21 mouse cellular contexts compared by ENCODE assay signal in genomic region chr16:49378917-49379473, GRCm38 (mm10).
DNase-seq lines count a peak whose midpoint lies in the region; ATAC-seq and TF ChIP-seq lines count a peak whose summit lies in the region.
"Had no signal": no experiment of that assay in that cellular context is flagged by ENCODE, and none has a peak within 500 bp of the region (broad histone marks: within the 10 kb centered on the region; RNA-seq: fewer than 3 reads in every experiment).

No protein-coding gene starts in this region.

- no peak overlapping the region for H3K27ac ChIP-seq in midbrain, embryonic 13.5 days
- H3K27ac ChIP-seq in midbrain, embryonic 16.5 days (ENCODE audit: low read length): no peak overlapping the region
- H3K27ac ChIP-seq in forebrain, embryonic 16.5 days (ENCODE audit: low read length): no peak overlapping the region
- no peak overlapping the region for H3K27ac ChIP-seq in heart, embryonic 12.5 days (ENCODE audit: poor library complexity, severe bottlenecking)
- H3K27ac ChIP-seq: embryonic facial prominence, embryonic 13.5 days; gastrocnemius, adult 2 months; heart, embryonic 13.5 days; hindbrain, embryonic 12.5 days had no signal

- TF ChIP-seq CTCF in brain, embryonic 14.5 days (IDR thresholded peaks at IDR 0.05; ENCODE audit: borderline replicate concordance, extremely low read depth, insufficient read depth, insufficient read length): no peak

- DNase-seq in brain, adult 2 months (ENCODE audit: low read depth, low spot score): peak; percentile 19
- peak; percentile 72 for DNase-seq in brain, embryonic 14.5 days (ENCODE audit: low read depth)
- no peak for DNase-seq in urinary bladder, adult 18-20 months (ENCODE audit: low spot score in 2 of 2)
- DNase-seq: adrenal gland, adult 2 months; adrenal gland, postnatal 36 days; cerebellum, adult 18-20 months; cerebellum, adult 9-11 months; cerebellum, postnatal 36 days; gastrocnemius, adult 2 months; gastrocnemius, postnatal 25 days; heart, postnatal 4 days had no signal

- no peak overlapping the region for H3K4me2 ChIP-seq in midbrain, embryonic 13.5 days (replicated peaks)
- H3K4me2 ChIP-seq in midbrain, embryonic 16.5 days (ENCODE audit: low read length): no peak overlapping the region
- no peak overlapping the region for H3K4me2 ChIP-seq in forebrain, embryonic 16.5 days (ENCODE audit: low read length)
- H3K4me2 ChIP-seq in heart, embryonic 12.5 days: no peak overlapping the region
- H3K4me2 ChIP-seq: embryonic facial prominence, embryonic 13.5 days; heart, embryonic 13.5 days; hindbrain, embryonic 12.5 days had no signal

- ATAC-seq in midbrain, embryonic 13.5 days: peak; percentile 48; the same call in 1 of the 2 replicates
- no peak for ATAC-seq in midbrain, embryonic 16.5 days
- ATAC-seq in forebrain, embryonic 16.5 days: peak; percentile 88
- no peak for ATAC-seq in heart, embryonic 12.5 days (ENCODE audit: insufficient number of reproducible peaks, low FRiP score)
- ATAC-seq: hindbrain, embryonic 16.5 days; inflammation-experienced regulatory T-cells, adult 6 months; intestine, postnatal 0 days had no signal

- no peak overlapping the region for H3K4me3 ChIP-seq in midbrain, embryonic 13.5 days (replicated peaks)
- no peak overlapping the region for H3K4me3 ChIP-seq in midbrain, embryonic 16.5 days (ENCODE audit: low read depth, low read length)
- H3K4me3 ChIP-seq in forebrain, embryonic 16.5 days (replicated peaks; ENCODE audit: low read length): no peak overlapping the region
- no peak overlapping the region for H3K4me3 ChIP-seq in heart, embryonic 12.5 days
- H3K4me3 ChIP-seq: embryonic facial prominence, embryonic 13.5 days; gastrocnemius, adult 2 months; heart, embryonic 13.5 days; hindbrain, embryonic 12.5 days had no signal

- no peaks in the 10 kb centered on the region for H3K36me3 ChIP-seq in midbrain, embryonic 13.5 days
- no peaks in the 10 kb centered on the region for H3K36me3 ChIP-seq in midbrain, embryonic 16.5 days (ENCODE audit: control insufficient read depth, insufficient read depth, low read length)
- no peaks in the 10 kb centered on the region for H3K36me3 ChIP-seq in forebrain, embryonic 16.5 days (ENCODE audit: control insufficient read depth, insufficient read depth)
- H3K36me3 ChIP-seq in heart, embryonic 12.5 days: no peaks in the 10 kb centered on the region
- H3K36me3 ChIP-seq: embryonic facial prominence, embryonic 13.5 days; heart, embryonic 13.5 days; hindbrain, embryonic 12.5 days had no signal

- no peak for TF ChIP-seq POLR2A in brain, embryonic 14.5 days (IDR thresholded peaks at IDR 0.05; ENCODE audit: borderline replicate concordance, extremely low read depth, insufficient read depth, insufficient read length, poor library complexity, severe bottlenecking)

- no peaks in the 10 kb centered on the region for H3K9me3 ChIP-seq in midbrain, embryonic 13.5 days
- no peaks in the 10 kb centered on the region for H3K9me3 ChIP-seq in midbrain, embryonic 16.5 days (replicated peaks; ENCODE audit: control insufficient read depth, low read length, poor library complexity, severe bottlenecking)
- H3K9me3 ChIP-seq in forebrain, embryonic 16.5 days (ENCODE audit: control insufficient read depth, low read length): no peaks in the 10 kb centered on the region
- H3K9me3 ChIP-seq in heart, embryonic 12.5 days (replicated peaks): no peaks in the 10 kb centered on the region
- H3K9me3 ChIP-seq: embryonic facial prominence, embryonic 13.5 days; heart, embryonic 13.5 days; hindbrain, embryonic 12.5 days had no signal

- H3K27me3 ChIP-seq in midbrain, embryonic 13.5 days: no peaks in the 10 kb centered on the region
- no peaks in the 10 kb centered on the region for H3K27me3 ChIP-seq in midbrain, embryonic 16.5 days (ENCODE audit: control insufficient read depth, insufficient read depth, low read depth, low read length)
- H3K27me3 ChIP-seq in forebrain, embryonic 16.5 days (replicated peaks; ENCODE audit: control insufficient read depth, insufficient read depth, low read length): no peaks in the 10 kb centered on the region
- no peaks in the 10 kb centered on the region for H3K27me3 ChIP-seq in heart, embryonic 12.5 days (replicated peaks)
- H3K27me3 ChIP-seq: embryonic facial prominence, embryonic 13.5 days; heart, embryonic 13.5 days; hindbrain, embryonic 12.5 days had no signal

- H3K4me1 ChIP-seq in midbrain, embryonic 13.5 days (replicated peaks): no peaks in the 10 kb centered on the region
- H3K4me1 ChIP-seq in midbrain, embryonic 16.5 days (ENCODE audit: control insufficient read depth, insufficient read depth, low read length): no peaks in the 10 kb centered on the region
- no peaks in the 10 kb centered on the region; the same call in 1 of the 2 replicates for H3K4me1 ChIP-seq in forebrain, embryonic 16.5 days (replicated peaks; ENCODE audit: control insufficient read depth, insufficient read depth, low read length)
- H3K4me1 ChIP-seq in heart, embryonic 12.5 days (replicated peaks): no peaks in the 10 kb centered on the region
- H3K4me1 ChIP-seq: embryonic facial prominence, embryonic 13.5 days; heart, embryonic 13.5 days; hindbrain, embryonic 12.5 days had no signal

- no peak overlapping the region for H3K9ac ChIP-seq in midbrain, embryonic 13.5 days (replicated peaks)
- H3K9ac ChIP-seq in midbrain, embryonic 16.5 days (ENCODE audit: low read depth, low read length): no peak overlapping the region
- H3K9ac ChIP-seq in forebrain, embryonic 16.5 days (replicated peaks; ENCODE audit: low read depth, low read length): no peak overlapping the region
- H3K9ac ChIP-seq in heart, embryonic 12.5 days: no peak overlapping the region
- H3K9ac ChIP-seq: embryonic facial prominence, embryonic 13.5 days; heart, embryonic 13.5 days; hindbrain, embryonic 12.5 days had no signal

Comparison
In these comparisons a context has a peak if more than half of its experiments do, and no peak if none do; other contexts are left out.
1. ATAC-seq: peak in midbrain, embryonic 13.5 days (single experiment) and forebrain, embryonic 16.5 days (single experiment); none in midbrain, embryonic 16.5 days (single experiment) and heart, embryonic 12.5 days (single experiment).
2. DNase-seq: peak in brain, adult 2 months (single experiment) and brain, embryonic 14.5 days (single experiment); none in urinary bladder, adult 18-20 months (0 of 2).